Mouse (Mus musculus): ENCODE data around the gene Padi3. TPM values are rescaled to one million over a fixed set of nuclear protein-coding genes. Genes with fewer than 3 reads are reported as not detected.

Padi3 gene
- polyA plus RNA-seq, 1 experiment, result 2.8 TPM

GRCm38 (mm10) chr4:140788983-140789382 lies 21.5 kb downstream of the Padi3 start:
- TF ChIP-seq MYOD1 (IDR thresholded peaks at IDR 0.05; ENCODE audit: control insufficient read depth in 1 of 3, insufficient read length in 2 of 3, low read depth in 2 of 3) (peak in 1 of 3 experiments; percentile 46), TCF3 (IDR thresholded peaks at IDR 0.05; ENCODE audit: insufficient read length, low read depth) (no peak)
- Histone ChIP-seq H3K4me2 (ENCODE audit: low read depth) (no peak overlapping the region), H3ac (ENCODE audit: control insufficient read depth, insufficient read length) (no peak overlapping the region), H3K79me2 (ENCODE audit: control insufficient read depth, insufficient read depth) (no peaks in the 10 kb centered on the region), H3K4me3 (no peak overlapping the region), H3K27me3 (ENCODE audit: control insufficient read depth, insufficient read depth, insufficient read length) (peaks cover 6% of the 10 kb centered on the region), H3K36me3 (ENCODE audit: control insufficient read depth, insufficient read depth) (no peaks in the 10 kb centered on the region)

DNA sequence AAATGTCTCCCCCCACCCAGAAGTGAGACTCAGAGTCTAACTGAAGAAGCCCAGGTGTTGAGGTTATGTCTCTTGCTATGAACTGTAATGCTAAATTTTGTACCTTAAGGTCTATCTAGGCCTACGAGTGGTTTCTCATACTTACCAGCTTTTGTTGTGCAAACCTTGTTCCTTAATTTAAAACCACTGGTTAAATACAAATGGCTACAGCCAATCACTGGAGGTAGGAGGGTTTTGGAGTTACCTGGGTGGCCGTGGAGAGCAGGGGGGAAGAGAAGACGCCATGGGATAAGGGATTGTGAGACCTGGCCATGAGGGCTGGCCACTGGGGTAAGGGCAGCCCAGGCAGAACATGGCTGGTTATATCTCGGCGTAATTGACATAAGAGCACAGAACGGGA lies 22.2 kb downstream of the Padi3 start:
- H3ac ChIP-seq (ENCODE audit: control insufficient read depth, insufficient read length), result no peak overlapping the region
- TF ChIP-seq MAX (IDR thresholded peaks at IDR 0.05; ENCODE audit: low read depth), result no peak
- TF ChIP-seq CEBPB (IDR thresholded peaks at IDR 0.05; ENCODE audit: insufficient read depth, poor library complexity, severe bottlenecking), result no peak
- TF ChIP-seq POLR2AphosphoS2 (IDR thresholded peaks at IDR 0.05; ENCODE audit: insufficient read length, low read depth), result no peak
- no peaks in the 10 kb centered on the region for H3K36me3 ChIP-seq (ENCODE audit: control insufficient read depth, insufficient read depth)
- H3K27me3 ChIP-seq (ENCODE audit: control insufficient read depth, insufficient read depth, insufficient read length), result peaks cover 6% of the 10 kb centered on the region
- H3K4me3 ChIP-seq, result no peak overlapping the region
- no peaks in the 10 kb centered on the region for H3K79me2 ChIP-seq (ENCODE audit: control insufficient read depth, insufficient read depth)
- H3K4me2 ChIP-seq (ENCODE audit: low read depth), result no peak overlapping the region

DNA sequence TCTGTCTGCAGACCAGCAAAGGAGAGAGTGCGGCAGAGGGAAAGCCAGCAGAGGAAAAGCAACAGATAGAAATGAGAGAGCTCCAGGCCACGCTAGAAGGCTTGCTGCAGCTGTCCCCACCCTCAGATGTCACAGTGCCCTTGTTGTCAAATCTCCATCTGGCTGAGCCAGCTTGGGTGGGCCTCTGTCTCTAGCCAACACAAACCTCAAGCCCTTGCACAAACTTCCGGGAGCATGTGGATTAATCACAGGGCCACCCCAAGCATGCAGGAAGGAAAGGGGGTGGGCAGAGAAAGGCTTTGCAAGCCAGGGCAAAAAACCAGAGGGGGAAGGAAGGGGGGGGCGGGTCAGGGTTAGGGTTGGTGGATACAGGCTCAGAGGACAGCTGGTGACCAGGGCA lies 23.0 kb downstream of the Padi3 start:
- TF ChIP-seq TCF3 (IDR thresholded peaks at IDR 0.05; ENCODE audit: insufficient read length, low read depth) (peak; percentile 55), E2F4 (IDR thresholded peaks at IDR 0.05; ENCODE audit: insufficient read depth) (no peak), USF1 (IDR thresholded peaks at IDR 0.05; ENCODE audit: low read depth) (no peak), SRF (IDR thresholded peaks at IDR 0.05; ENCODE audit: control insufficient read depth, insufficient read length, low read depth) (no peak), TCF12 (IDR thresholded peaks at IDR 0.05; ENCODE audit: insufficient read depth, poor library complexity, severe bottlenecking) (no peak), MYOD1 (IDR thresholded peaks at IDR 0.05; ENCODE audit: control insufficient read depth in 1 of 3, insufficient read length in 2 of 3, low read depth in 2 of 3) (peak; percentile 59 to 87 (median 65)), MYOG (IDR thresholded peaks at IDR 0.05; ENCODE audit: control insufficient read depth in 1 of 3, insufficient read depth in 1 of 3, insufficient read length in 2 of 3, low read depth in 2 of 3) (peak; percentile 18 to 85 (median 21)), REST (IDR thresholded peaks at IDR 0.05; ENCODE audit: insufficient read depth, insufficient read length) (no peak), MAX (IDR thresholded peaks at IDR 0.05; ENCODE audit: low read depth) (no peak), POLR2AphosphoS2 (IDR thresholded peaks at IDR 0.05; ENCODE audit: insufficient read length, low read depth) (no peak), POLR2A (IDR thresholded peaks at IDR 0.05; ENCODE audit: insufficient read length, low read depth) (no peak), CEBPB (IDR thresholded peaks at IDR 0.05; ENCODE audit: insufficient read depth, poor library complexity, severe bottlenecking) (0 out of 2 replicates have a peak, but pooled peaks have one; percentile 4)
- H3K79me2 ChIP-seq (ENCODE audit: control insufficient read depth, insufficient read depth), result no peaks in the 10 kb centered on the region
- peaks cover 4% of the 10 kb centered on the region for H3K27me3 ChIP-seq (ENCODE audit: control insufficient read depth, insufficient read depth, insufficient read length)

DNA sequence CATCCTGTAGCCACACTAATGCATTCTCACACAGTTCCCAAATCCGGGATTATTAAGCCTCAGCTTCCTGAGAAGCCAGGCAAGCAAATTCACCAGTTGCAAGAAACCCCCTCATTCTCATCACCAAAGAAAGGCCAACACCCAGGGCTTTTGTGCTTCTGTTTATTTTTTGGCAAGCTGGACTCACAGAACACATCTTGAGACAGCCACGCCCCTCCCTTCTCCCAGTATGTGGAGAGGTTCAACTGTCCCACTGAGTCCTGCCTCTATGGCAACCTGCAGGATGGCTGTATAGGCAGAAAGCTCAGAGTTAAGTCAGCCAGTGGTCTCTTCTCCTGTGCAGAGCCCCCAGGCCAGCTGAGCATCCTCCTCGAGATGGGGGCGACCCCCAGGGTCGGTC lies 25.2 kb downstream of the Padi3 start:
- H3K79me2 ChIP-seq (ENCODE audit: control insufficient read depth, insufficient read depth), result no peaks in the 10 kb centered on the region
- TF ChIP-seq MYOD1 (IDR thresholded peaks at IDR 0.05; ENCODE audit: control insufficient read depth in 1 of 3, insufficient read length in 2 of 3, low read depth in 2 of 3), result no peak
- TF ChIP-seq POLR2A (IDR thresholded peaks at IDR 0.05; ENCODE audit: insufficient read length, low read depth), result no peak
- no peak for TF ChIP-seq MAX (IDR thresholded peaks at IDR 0.05; ENCODE audit: low read depth)
- TF ChIP-seq CEBPB (IDR thresholded peaks at IDR 0.05; ENCODE audit: insufficient read depth, poor library complexity, severe bottlenecking), result no peak
- TF ChIP-seq MYOG (IDR thresholded peaks at IDR 0.05; ENCODE audit: control insufficient read depth in 1 of 3, insufficient read depth in 1 of 3, insufficient read length in 2 of 3, low read depth in 2 of 3), result no peak
- H3K36me3 ChIP-seq (ENCODE audit: control insufficient read depth, insufficient read depth), result no peaks in the 10 kb centered on the region
- no peaks in the 10 kb centered on the region for H3K27me3 ChIP-seq (ENCODE audit: control insufficient read depth, insufficient read depth, insufficient read length)
- no peak overlapping the region for H3ac ChIP-seq (ENCODE audit: control insufficient read depth, insufficient read length)
- H3K4me2 ChIP-seq (ENCODE audit: low read depth), result no peak overlapping the region
- no peak overlapping the region for H3K4me3 ChIP-seq

More for the DNA sequence above, 23.0 kb downstream of the Padi3 start:
- no peak overlapping the region for H3K4me2 ChIP-seq (ENCODE audit: low read depth)
- H3ac ChIP-seq (ENCODE audit: control insufficient read depth, insufficient read length), result no peak overlapping the region
- H3K4me3 ChIP-seq, result no peak overlapping the region
- no peaks in the 10 kb centered on the region for H3K36me3 ChIP-seq (ENCODE audit: control insufficient read depth, insufficient read depth)

- TF ChIP-seq POLR2AphosphoS2 (IDR thresholded peaks at IDR 0.05; ENCODE audit: insufficient read length, low read depth), result no peak
- no peak for TF ChIP-seq MAX (IDR thresholded peaks at IDR 0.05; ENCODE audit: low read depth)
- TF ChIP-seq REST (IDR thresholded peaks at IDR 0.05; ENCODE audit: insufficient read depth, insufficient read length), result no peak
- TF ChIP-seq USF1 (IDR thresholded peaks at IDR 0.05; ENCODE audit: low read depth), result no peak
- no peak for TF ChIP-seq SRF (IDR thresholded peaks at IDR 0.05; ENCODE audit: control insufficient read depth, insufficient read length, low read depth)
- no peak for TF ChIP-seq MYOG (IDR thresholded peaks at IDR 0.05; ENCODE audit: control insufficient read depth in 1 of 3, insufficient read depth in 1 of 3, insufficient read length in 2 of 3, low read depth in 2 of 3)
- TF ChIP-seq MYOD1 (IDR thresholded peaks at IDR 0.05; ENCODE audit: control insufficient read depth in 1 of 3, insufficient read length in 2 of 3, low read depth in 2 of 3), result no peak
- no peak for TF ChIP-seq TCF12 (IDR thresholded peaks at IDR 0.05; ENCODE audit: insufficient read depth, poor library complexity, severe bottlenecking)
- no peak for TF ChIP-seq POLR2A (IDR thresholded peaks at IDR 0.05; ENCODE audit: insufficient read length, low read depth)
- TF ChIP-seq TCF3 (IDR thresholded peaks at IDR 0.05; ENCODE audit: insufficient read length, low read depth), result no peak
- TF ChIP-seq CEBPB (IDR thresholded peaks at IDR 0.05; ENCODE audit: insufficient read depth, poor library complexity, severe bottlenecking), result no peak
- no peak for TF ChIP-seq E2F4 (IDR thresholded peaks at IDR 0.05; ENCODE audit: insufficient read depth)
- Histone ChIP-seq H3K79me2 (ENCODE audit: control insufficient read depth, insufficient read depth) (no peaks in the 10 kb centered on the region), H3K27me3 (ENCODE audit: control insufficient read depth, insufficient read depth, insufficient read length) (no peaks in the 10 kb centered on the region), H3K36me3 (ENCODE audit: control insufficient read depth, insufficient read depth) (no peaks in the 10 kb centered on the region), H3K4me3 (no peak overlapping the region), H3K4me2 (ENCODE audit: low read depth) (no peak overlapping the region), H3ac (ENCODE audit: control insufficient read depth, insufficient read length) (no peak overlapping the region)
Observed at GRCm38 (mm10) chr4:140784292-140784945, 26.0 kb downstream of the Padi3 start.
